Mouse (Mus musculus): ENCODE measurements around the gene Trpm1. TPM values are rescaled to one million over a fixed set of nuclear protein-coding genes. Genes with fewer than 3 reads are reported as not detected.
"Not testable (repeated sequence)": the region's sequence is repeated elsewhere in the genome, so short reads cannot be mapped to it uniquely, and the experiment has no call there.

Trpm1 gene
- total and polyA plus RNA-seq, 3 experiments = 5.9 to 10.7 (median 6.1) TPM

- Histone ChIP-seq H3K4me2 (ENCODE audit: insufficient read depth, low read depth, poor library complexity, severe bottlenecking) (no peak overlapping the region), H3K79me2 (replicated peaks; ENCODE audit: control insufficient read depth, extremely low read depth, insufficient read depth, poor library complexity, severe bottlenecking) (no peaks in the 10 kb centered on the region), H3K36me3 (replicated peaks in 1 of 2; ENCODE audit: control insufficient read depth in 1 of 2, insufficient read depth in 1 of 2, low read length in 1 of 2) (no peaks in the 10 kb centered on the region), H3K9ac (ENCODE audit: insufficient read depth, low read depth) (no peak overlapping the region), H3K4me3 (replicated peaks in 1 of 3; ENCODE audit: low read depth in 2 of 3, low read length in 2 of 3, poor library complexity in 1 of 3) (no peak overlapping the region), H3K27ac (ENCODE audit: insufficient read depth, low read depth) (no peak overlapping the region), H3K9me3 (replicated peaks; ENCODE audit: low read length) (peaks cover 4% of the 10 kb centered on the region), H3K27me3 (replicated peaks) (no peaks in the 10 kb centered on the region), H3K4me1 (ENCODE audit: control insufficient read depth in 1 of 2, insufficient read depth in 2 of 2) (no peaks in the 10 kb centered on the region)
- dilution Hi-C loops (cut with MboI; ENCODE audit: extremely low pct_ligation_motif_present, extremely low pct_unique_long_range_greater_than_20kb, low sequenced_read_pairs) (no loop called here), in situ Hi-C loops (cut with MboI; ENCODE audit: low pct_ligation_motif_present, low pct_unique_long_range_greater_than_20kb, low sequenced_read_pairs) (no loop called here)
- TF ChIP-seq CHD1 (IDR thresholded peaks at IDR 0.05; ENCODE audit: low read depth, low read length) = no peak
- TF ChIP-seq SMC3 (IDR thresholded peaks at IDR 0.05; ENCODE audit: low read depth, low read length) = no peak
- TF ChIP-seq E2F4 (IDR thresholded peaks at IDR 0.05; ENCODE audit: insufficient replicate concordance, low read depth, low read length) = no peak
- no peak for TF ChIP-seq IRF4 (IDR thresholded peaks at IDR 0.05; ENCODE audit: low read depth, low read length)
- TF ChIP-seq ZC3H11A (IDR thresholded peaks at IDR 0.05; ENCODE audit: low read depth, low read length) = no peak
- no peak for TF ChIP-seq POLR2AphosphoS2 (IDR thresholded peaks at IDR 0.05; ENCODE audit: low read depth, low read length)
- no peak for TF ChIP-seq ZKSCAN1 (IDR thresholded peaks at IDR 0.05; ENCODE audit: borderline replicate concordance, low read depth, low read length)
- DNase-seq (ENCODE audit: extremely low read depth) = no peak
Measured at GRCm38 (mm10) chr7:64123721-64124120, 29.9 kb upstream of the Trpm1 start.

- H3K4me1 ChIP-seq (ENCODE audit: control insufficient read depth in 1 of 2, insufficient read depth in 2 of 2); H3K4me2 ChIP-seq (ENCODE audit: insufficient read depth, low read depth, poor library complexity, severe bottlenecking); H3K27me3 ChIP-seq (replicated peaks); in situ Hi-C loops (cut with MboI; ENCODE audit: low pct_ligation_motif_present, low pct_unique_long_range_greater_than_20kb, low sequenced_read_pairs); H3K9me3 ChIP-seq (replicated peaks; ENCODE audit: low read length); dilution Hi-C loops (cut with MboI; ENCODE audit: extremely low pct_ligation_motif_present, extremely low pct_unique_long_range_greater_than_20kb, low sequenced_read_pairs); H3K9ac ChIP-seq (ENCODE audit: insufficient read depth, low read depth); H3K79me2 ChIP-seq (replicated peaks; ENCODE audit: control insufficient read depth, extremely low read depth, insufficient read depth, poor library complexity, severe bottlenecking); H3K27ac ChIP-seq (ENCODE audit: insufficient read depth, low read depth); H3K4me3 ChIP-seq (replicated peaks in 1 of 3; ENCODE audit: low read depth in 2 of 3, low read length in 2 of 3, poor library complexity in 1 of 3); H3K36me3 ChIP-seq (replicated peaks in 1 of 2; ENCODE audit: control insufficient read depth in 1 of 2, insufficient read depth in 1 of 2, low read length in 1 of 2); DNase-seq (ENCODE audit: extremely low read depth): not testable (repeated sequence)
Measured at GRCm38 (mm10) chr7:64125994-64126393, 27.6 kb upstream of the Trpm1 start.

GRCm38 (mm10) chr7:64139866-64140265 is 13.8 kb upstream of the Trpm1 start:
- no peak overlapping the region for H3K4me2 ChIP-seq (ENCODE audit: insufficient read depth, low read depth, poor library complexity, severe bottlenecking)
- H3K4me3 ChIP-seq (replicated peaks in 1 of 3; ENCODE audit: low read depth in 2 of 3, low read length in 2 of 3, poor library complexity in 1 of 3) = no peak overlapping the region
- TF ChIP-seq NRF1 (IDR thresholded peaks at IDR 0.05; ENCODE audit: low read depth, low read length) (no peak), E2F4 (IDR thresholded peaks at IDR 0.05; ENCODE audit: insufficient replicate concordance, low read depth, low read length) (no peak), MAX (IDR thresholded peaks at IDR 0.05; ENCODE audit: low read length) (no peak), RCOR1 (conservative IDR thresholded peaks at IDR 0.05; ENCODE audit: low read depth, low read length) (no peak), POLR2A (IDR thresholded peaks at IDR 0.05; ENCODE audit: low read depth, low read length) (no peak), CHD1 (IDR thresholded peaks at IDR 0.05; ENCODE audit: low read depth, low read length) (no peak), GABPA (IDR thresholded peaks at IDR 0.05; ENCODE audit: insufficient replicate concordance, low read depth, low read length) (no peak), MXI1 (IDR thresholded peaks at IDR 0.05; ENCODE audit: low read depth, low read length) (no peak), JUN (IDR thresholded peaks at IDR 0.05; ENCODE audit: insufficient read depth, low read depth, low read length) (no peak)
- no peaks in the 10 kb centered on the region for H3K36me3 ChIP-seq (replicated peaks in 1 of 2; ENCODE audit: control insufficient read depth in 1 of 2, insufficient read depth in 1 of 2, low read length in 1 of 2)
- peaks cover 4 to 11% of the 10 kb centered on the region in 2 experiments; a peak in 3 of 4 replicates for H3K4me1 ChIP-seq (ENCODE audit: control insufficient read depth in 1 of 2, insufficient read depth in 2 of 2)
- H3K79me2 ChIP-seq (replicated peaks; ENCODE audit: control insufficient read depth, extremely low read depth, insufficient read depth, poor library complexity, severe bottlenecking) = no peaks in the 10 kb centered on the region
- no peak for DNase-seq (ENCODE audit: extremely low read depth)
- H3K27me3 ChIP-seq (replicated peaks) = no peaks in the 10 kb centered on the region
- H3K9ac ChIP-seq (ENCODE audit: insufficient read depth, low read depth) = no peak overlapping the region
- dilution Hi-C loops (cut with MboI; ENCODE audit: extremely low pct_ligation_motif_present, extremely low pct_unique_long_range_greater_than_20kb, low sequenced_read_pairs) (no loop called here), in situ Hi-C loops (cut with MboI; ENCODE audit: low pct_ligation_motif_present, low pct_unique_long_range_greater_than_20kb, low sequenced_read_pairs) (no loop called here)
- H3K27ac ChIP-seq (ENCODE audit: insufficient read depth, low read depth) = no peak overlapping the region
- peaks cover 2% of the 10 kb centered on the region for H3K9me3 ChIP-seq (replicated peaks; ENCODE audit: low read length)

Measured in CH12.LX (cell line).